Mouse (Mus musculus) limb, embryonic 15.5 days (tissue): ENCODE data around the gene Ripor2. TPM values are rescaled to one million over a fixed set of nuclear protein-coding genes. Genes with fewer than 3 reads are reported as not detected.
A peak's percentile ranks its signal among the peaks of the same experiment; 100 is the strongest.

ENCODE experiments used
- ATAC-seq: fragments of 200-750 bp; cut with Nextera tagmentation; 2 replicates; pipeline ENCODE4 v1.8.0; 2017; ENCODE audit warnings: low read depth, moderate TSS enrichment; ENCODE audit not compliant: insufficient number of reproducible peaks, low FRiP score, low TSS enrichment
- H3K27ac ChIP-seq: fragments of 300-500 bp; sonication (generic); 2 replicates; pipeline ENCODE4 v1.5.1; 2015; ENCODE audit warnings: moderate library complexity, mild to moderate bottlenecking, inconsistent platforms
- H3K27me3 ChIP-seq: fragments of 300-500 bp; sonication (generic); 2 replicates; pipeline ENCODE4 v1.6.1; 2015; ENCODE audit warnings: inconsistent platforms
- H3K36me3 ChIP-seq: fragments of 300-500 bp; sonication (generic); 2 replicates; pipeline ENCODE4 v1.6.1; 2015; ENCODE audit warnings: inconsistent platforms
- H3K4me1 ChIP-seq: fragments of 300-500 bp; sonication (generic); 2 replicates; pipeline ENCODE4 v1.6.1; 2015; ENCODE audit warnings: inconsistent platforms
- H3K4me2 ChIP-seq: fragments of 300-500 bp; sonication (generic); 2 replicates; pipeline ENCODE4 v1.6.1; 2015; ENCODE audit warnings: mild to moderate bottlenecking, inconsistent platforms
- H3K4me3 ChIP-seq: fragments of 300-500 bp; sonication (generic); 2 replicates; pipeline ENCODE4 v1.5.1; 2015; ENCODE audit warnings: mild to moderate bottlenecking, inconsistent platforms
- H3K9ac ChIP-seq: fragments of 300-500 bp; sonication (generic); 2 replicates; pipeline ENCODE4 v1.6.1; 2015; ENCODE audit warnings: inconsistent platforms
- H3K9me3 ChIP-seq: fragments of 300-500 bp; sonication (generic); 2 replicates; pipeline ENCODE4 v1.6.1; 2016; ENCODE audit warnings: inconsistent platforms
- WGBS: fragments of 180-500 bp; shearing (Covaris S2); methylation state at CpG from one replicate; pipeline ENCODE4 v1.1.7; 2015; 5-methylcytosine and 5-hydroxymethylcytosine counted together
- polyA plus RNA-seq: library from polyadenylated mRNA; unstranded; fragments of >200 nt; fragmentation: Nextera tagmentation; extraction: Ambion mirVana; gene quantifications from 2 replicates; pipeline ENCODE4 v1.2.1, GENCODE M21; 2015

Ripor2 gene
- polyA plus RNA-seq, 1 experiment from 2014 or later, result 4.1 TPM

DNA sequence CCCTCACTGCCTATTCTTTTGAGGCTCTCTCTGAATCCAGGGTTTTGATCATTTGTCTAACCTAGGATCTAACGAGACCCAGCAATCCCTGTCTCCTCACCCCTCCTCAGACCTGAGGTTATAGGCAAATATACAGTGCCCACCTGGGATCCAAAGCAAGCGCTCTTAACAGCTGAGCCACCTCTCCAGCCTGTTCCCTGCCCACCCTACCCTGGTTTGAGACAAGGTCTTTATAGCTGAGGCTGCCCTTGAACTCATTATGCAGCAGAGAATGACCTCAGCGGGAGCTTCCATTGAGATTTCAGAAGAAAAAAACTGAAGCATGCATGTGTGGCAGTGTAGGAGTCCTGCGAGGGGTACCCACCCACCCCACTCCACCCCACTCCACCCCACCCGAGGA lies 152.5 kb downstream of the Ripor2 start:
- no peak overlapping the region for H3K4me2 ChIP-seq
- ATAC-seq, result no peak
- H3K36me3 ChIP-seq, result no peaks in the 10 kb centered on the region
- H3K27ac ChIP-seq, result no peak overlapping the region
- H3K4me3 ChIP-seq, result no peak overlapping the region
- H3K9me3 ChIP-seq, result no peaks in the 10 kb centered on the region
- no peaks in the 10 kb centered on the region for H3K4me1 ChIP-seq
- H3K27me3 ChIP-seq, result no peaks in the 10 kb centered on the region
- 81% methylated on average over 5 of the region's 5 CpGs for WGBS
- H3K9ac ChIP-seq, result no peak overlapping the region

DNA sequence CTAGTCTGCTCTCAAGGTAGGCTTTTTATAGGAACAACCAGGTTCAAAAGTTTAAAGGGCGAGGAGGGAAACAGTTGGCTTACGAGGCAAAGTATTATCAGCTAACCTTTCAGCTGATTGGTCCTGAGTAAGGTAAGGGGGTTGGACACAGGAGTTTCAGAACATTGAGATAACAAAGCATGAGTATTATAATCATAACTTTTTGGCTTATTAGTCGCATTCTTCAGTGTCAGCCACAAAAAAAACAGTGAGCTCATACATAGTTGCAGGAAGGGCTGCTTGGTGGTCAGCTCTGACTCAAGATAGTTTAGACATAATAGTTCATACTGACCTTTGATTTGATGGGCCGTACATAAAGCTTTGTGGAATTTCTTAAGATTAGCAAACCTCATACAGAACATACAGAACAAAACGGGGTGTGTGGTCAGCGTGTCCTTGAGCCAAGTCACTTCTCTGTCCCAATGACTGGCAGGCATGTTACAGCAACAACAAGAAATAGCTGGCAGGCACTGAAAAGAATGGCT lies 153.7 kb downstream of the Ripor2 start:
- WGBS, result 70% methylated on average over 6 of the region's 6 CpGs
- H3K27ac ChIP-seq, result no peak overlapping the region
- no peak for ATAC-seq

DNA sequence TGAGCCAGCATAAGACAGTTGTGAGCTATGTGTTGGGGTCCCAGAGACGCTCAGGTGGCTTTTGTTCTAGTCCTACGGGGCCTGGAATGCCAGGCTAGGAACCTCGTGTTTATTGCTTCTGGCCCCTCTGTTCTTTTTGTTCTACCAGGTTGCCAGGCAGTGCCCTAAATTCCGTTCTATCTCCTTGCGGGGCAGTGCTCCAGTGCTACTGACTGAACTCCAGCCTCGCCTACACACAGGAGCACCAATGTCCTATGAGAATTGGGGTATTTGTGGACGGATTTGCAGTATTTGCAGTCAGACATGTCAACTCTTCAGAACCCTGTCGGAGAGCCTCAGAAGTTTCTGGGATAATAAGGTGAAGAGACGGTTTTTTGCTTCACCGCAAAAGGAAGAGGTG lies 159.0 kb downstream of the Ripor2 start, which contains the start of gene Armh2:
Gene Armh2 (plus strand): TSS at position 205 of the 400 bp plus-strand sequence.
- Histone ChIP-seq H3K4me2 (no peak within 1 kb of the TSS), H3K9ac (no peak within 1 kb of the TSS), H3K36me3 (no peaks in the 10 kb centered on the region), H3K27me3 (no peaks in the 10 kb centered on the region), H3K9me3 (no peaks in the 10 kb centered on the region), H3K27ac (no peak within 1 kb of the TSS), H3K4me1 (no peaks in the 10 kb centered on the region), H3K4me3 (no peak within 1 kb of the TSS)
- 88% methylated on average over 10 of the region's 10 CpGs for WGBS
- ATAC-seq, result no peak

More for the DNA sequence above, 153.7 kb downstream of the Ripor2 start:
- Histone ChIP-seq H3K9ac (no peak overlapping the region), H3K36me3 (no peaks in the 10 kb centered on the region), H3K27me3 (no peaks in the 10 kb centered on the region), H3K4me3 (no peak overlapping the region), H3K4me1 (no peaks in the 10 kb centered on the region), H3K9me3 (no peaks in the 10 kb centered on the region), H3K4me2 (no peak overlapping the region)

- Histone ChIP-seq H3K4me2 (no peak overlapping the region), H3K27me3 (no peaks in the 10 kb centered on the region), H3K9ac (no peak overlapping the region), H3K9me3 (no peaks in the 10 kb centered on the region), H3K4me3 (no peak overlapping the region), H3K27ac (no peak overlapping the region), H3K4me1 (no peaks in the 10 kb centered on the region), H3K36me3 (peaks cover 15% of the 10 kb centered on the region)
- ATAC-seq, result no peak
- WGBS, result 84% methylated on average over 3 of the region's 3 CpGs
These were observed 165.8 kb downstream of the Ripor2 start for GRCm38 (mm10) chr13:24747823-24748222.

GRCm38 (mm10) chr13:24750807-24751206 lies 168.8 kb downstream of the Ripor2 start:
- Histone ChIP-seq H3K27me3 (no peaks in the 10 kb centered on the region), H3K4me1 (no peaks in the 10 kb centered on the region), H3K4me3 (no peak overlapping the region), H3K36me3 (peaks cover 24% of the 10 kb centered on the region), H3K27ac (no peak overlapping the region), H3K9ac (no peak overlapping the region), H3K4me2 (no peak overlapping the region), H3K9me3 (no peaks in the 10 kb centered on the region)
- no peak for ATAC-seq
- WGBS, result 93% methylated on average over 8 of the region's 8 CpGs

DNA sequence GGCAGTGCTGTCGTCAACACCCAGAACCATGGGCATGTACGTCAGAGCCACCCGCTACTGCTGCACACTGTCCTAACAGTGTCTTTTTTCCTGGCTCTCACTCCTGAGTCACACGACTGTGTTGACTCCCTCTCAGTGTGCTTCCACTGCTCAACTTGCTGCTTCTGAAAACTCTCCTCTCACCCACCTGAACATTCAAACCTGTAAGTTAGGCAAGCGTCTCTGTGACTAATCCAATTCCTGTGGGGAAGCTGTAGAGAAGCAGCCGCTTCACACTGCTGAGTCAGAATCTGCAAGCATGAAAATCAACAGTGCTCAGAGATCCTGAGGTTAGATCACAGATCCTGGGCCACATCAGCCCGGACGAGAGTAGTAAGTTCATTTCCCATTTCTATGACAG lies 169.4 kb downstream of the Ripor2 start:
- no peak overlapping the region for H3K4me2 ChIP-seq
- H3K9me3 ChIP-seq, result no peaks in the 10 kb centered on the region
- H3K4me1 ChIP-seq, result no peaks in the 10 kb centered on the region
- no peak for ATAC-seq
- no peak overlapping the region for H3K9ac ChIP-seq
- H3K27me3 ChIP-seq, result no peaks in the 10 kb centered on the region
- no peak overlapping the region for H3K4me3 ChIP-seq
- H3K27ac ChIP-seq, result no peak overlapping the region
- H3K36me3 ChIP-seq, result peaks cover 29% of the 10 kb centered on the region
- WGBS, result 89% methylated on average over 8 of the region's 8 CpGs

DNA sequence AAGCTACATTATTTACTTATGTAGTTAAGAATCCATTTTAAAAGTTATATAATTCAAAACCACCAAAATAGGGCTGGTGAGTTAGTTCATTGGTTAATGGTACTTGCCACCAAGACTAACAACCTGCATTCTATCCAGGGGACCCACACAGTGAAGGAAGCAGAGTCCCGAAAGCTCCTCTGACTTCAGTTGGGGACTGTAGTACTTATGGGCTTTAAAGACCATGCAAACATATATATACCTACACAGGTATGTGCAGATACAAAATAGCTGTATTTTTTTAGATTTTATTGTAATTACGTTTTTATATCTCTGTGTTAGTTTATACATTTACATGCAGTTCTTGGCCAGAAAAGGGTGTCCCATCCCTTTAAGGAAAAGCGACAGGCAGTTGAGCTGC lies 174.8 kb downstream of the Ripor2 start:
- Histone ChIP-seq H3K4me2 (no peak overlapping the region), H3K4me3 (no peak overlapping the region), H3K36me3 (peaks cover 18% of the 10 kb centered on the region; the same call in 1 of the 2 replicates), H3K4me1 (peaks cover 9% of the 10 kb centered on the region), H3K9me3 (no peaks in the 10 kb centered on the region), H3K27me3 (no peaks in the 10 kb centered on the region), H3K9ac (no peak overlapping the region), H3K27ac (no peak overlapping the region)
- 91% methylated on average over 3 of the region's 3 CpGs for WGBS
- ATAC-seq, result no peak

GRCm38 (mm10) chr13:24757820-24758564 lies 176.0 kb downstream of the Ripor2 start:
- Histone ChIP-seq H3K9me3 (no peaks in the 10 kb centered on the region), H3K36me3 (peaks cover 15% of the 10 kb centered on the region; the same call in 1 of the 2 replicates), H3K4me3 (no peak overlapping the region), H3K9ac (no peak overlapping the region), H3K4me1 (peaks cover 16% of the 10 kb centered on the region), H3K27me3 (no peaks in the 10 kb centered on the region), H3K27ac (no peak overlapping the region), H3K4me2 (no peak overlapping the region)
- ATAC-seq, result no peak
- WGBS, result 87% methylated on average over 12 of the region's 12 CpGs

DNA sequence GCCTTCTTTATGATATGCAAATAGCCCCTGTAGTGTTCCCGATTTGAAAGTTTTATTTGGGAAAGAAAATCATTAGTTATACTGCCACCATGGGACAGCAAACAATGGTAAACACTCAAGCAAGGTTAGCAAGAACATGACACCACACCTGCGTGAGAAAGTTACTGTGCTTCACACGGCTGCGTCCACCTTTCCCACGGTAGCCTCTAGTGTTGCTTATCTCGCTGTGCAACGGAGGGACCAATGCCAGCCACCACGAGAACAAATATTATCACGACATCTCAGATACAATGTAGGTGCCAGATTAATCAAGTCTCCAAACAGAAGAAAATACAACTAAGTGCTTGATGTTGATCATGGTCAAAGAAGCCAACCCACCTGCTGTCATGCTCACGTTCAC lies 177.5 kb downstream of the Ripor2 start:
- Histone ChIP-seq H3K4me2 (no peak overlapping the region), H3K36me3 (peaks cover 8% of the 10 kb centered on the region; the same call in 1 of the 2 replicates), H3K4me3 (no peak overlapping the region), H3K9ac (no peak overlapping the region), H3K27ac (no peak overlapping the region), H3K9me3 (no peaks in the 10 kb centered on the region), H3K27me3 (no peaks in the 10 kb centered on the region), H3K4me1 (peaks cover 16% of the 10 kb centered on the region)
- WGBS, result 88% methylated on average over 10 of the region's 10 CpGs
- no peak for ATAC-seq

- Histone ChIP-seq H3K9ac (0 out of 2 replicates have a peak overlapping the region, but pooled peaks have one; percentile 54), H3K4me3 (peak overlapping the region; percentile 90), H3K4me1 (peaks cover 16% of the 10 kb centered on the region), H3K4me2 (peak overlapping the region; percentile 77), H3K9me3 (no peaks in the 10 kb centered on the region), H3K36me3 (peaks cover 8% of the 10 kb centered on the region; the same call in 1 of the 2 replicates), H3K27me3 (no peaks in the 10 kb centered on the region), H3K27ac (no peak overlapping the region)
- no peak for ATAC-seq
- 49% methylated on average over 5 of the region's 5 CpGs for WGBS
These were observed 178.4 kb downstream of the Ripor2 start for GRCm38 (mm10) chr13:24760351-24760870.

GRCm38 (mm10) chr13:24761083-24761402 lies 179.1 kb downstream of the Ripor2 start:
- Histone ChIP-seq H3K9ac (peak overlapping the region; percentile 54), H3K4me2 (peak overlapping the region; percentile 77), H3K4me1 (peaks cover 16% of the 10 kb centered on the region), H3K4me3 (peak overlapping the region; percentile 90), H3K27ac (peak overlapping the region; percentile 91), H3K36me3 (0 out of 2 replicates have a peak, but pooled peaks cover 3% of the 10 kb centered on the region), H3K9me3 (no peaks in the 10 kb centered on the region), H3K27me3 (no peaks in the 10 kb centered on the region)
- ATAC-seq, result peak; percentile 33; the same call in 1 of the 2 replicates
- WGBS, result 5% methylated on average over 10 of the region's 10 CpGs
